Mouse (Mus musculus) brain, embryonic 14.5 days (tissue): ENCODE data around the gene Col4a6.

ENCODE experiments used
- CTCF ChIP-seq: fragments of 200-500 bp; IDR thresholded peaks from 2 replicates; pipeline ENCODE4 v1.5.1; 2012; ENCODE audit warnings: inconsistent platforms, mild to moderate bottlenecking, moderate library complexity, borderline replicate concordance; ENCODE audit not compliant: insufficient read depth, insufficient read length; ENCODE audit errors: extremely low read depth
- POLR2A ChIP-seq: fragments of 200-500 bp; IDR thresholded peaks from 2 replicates; pipeline ENCODE4 v1.6.1; 2012; ENCODE audit warnings: mild to moderate bottlenecking, inconsistent platforms, borderline replicate concordance; ENCODE audit not compliant: poor library complexity, insufficient read depth, insufficient read length, severe bottlenecking; ENCODE audit errors: extremely low read depth

GRCm38 (mm10) chrX:141292702-141293462, 181.0 kb downstream of the Col4a6 start:
- no peak for TF ChIP-seq CTCF
- no peak for TF ChIP-seq POLR2A
